Mouse (Mus musculus): ENCODE measurements around the gene Zfp871.
"Not testable (repeated sequence)": the region's sequence is repeated elsewhere in the genome, so short reads cannot be mapped to it uniquely, and the experiment has no call there.

The Zfp871 gene

GRCm38 (mm10) chr17:32738406-32738805 lies 49.7 kb downstream of the Zfp871 start:
- DNase-seq (ENCODE audit: low read depth, low spot score): no peak

- peak; percentile 50 for DNase-seq (ENCODE audit: low read depth, low spot score)
These were observed 59.1 kb downstream of the Zfp871 start for GRCm38 (mm10) chr17:32729029-32729428.

- not testable (repeated sequence) for DNase-seq (ENCODE audit: low read depth, low spot score)
These were observed 61.7 kb downstream of the Zfp871 start for GRCm38 (mm10) chr17:32726360-32726759.

GRCm38 (mm10) chr17:32722771-32723170 lies 65.3 kb downstream of the Zfp871 start:
- no peak for DNase-seq (ENCODE audit: low read depth, low spot score)

- not testable (repeated sequence) for DNase-seq (ENCODE audit: low read depth, low spot score)
These were observed 65.9 kb downstream of the Zfp871 start for GRCm38 (mm10) chr17:32722151-32722550.

Measured in R1 (cell line).